Mouse (Mus musculus) heart, adult 2 months (tissue): ENCODE measurements around the gene Akna.

Experiments used
- EP300 ChIP-seq: fragments of 200-500 bp; IDR thresholded peaks from 2 replicates; pipeline ENCODE4 v1.6.1; 2011; ENCODE audit warnings: low read depth, low read length, control low read depth; ENCODE audit not compliant: insufficient read depth
- POLR2A ChIP-seq: fragments of 200-500 bp; IDR thresholded peaks from 2 replicates; pipeline ENCODE4 v1.6.1; 2011; ENCODE audit warnings: mild to moderate bottlenecking, low read depth, low read length, control low read depth; ENCODE audit not compliant: insufficient read depth

GRCm38 (mm10) chr4:63441616-63442015, 38.5 kb upstream of the Akna start:
- TF ChIP-seq POLR2A (no peak), EP300 (peak; percentile 84)
